9 mouse cellular contexts compared by ENCODE assay signal in the genomic region with DNA sequence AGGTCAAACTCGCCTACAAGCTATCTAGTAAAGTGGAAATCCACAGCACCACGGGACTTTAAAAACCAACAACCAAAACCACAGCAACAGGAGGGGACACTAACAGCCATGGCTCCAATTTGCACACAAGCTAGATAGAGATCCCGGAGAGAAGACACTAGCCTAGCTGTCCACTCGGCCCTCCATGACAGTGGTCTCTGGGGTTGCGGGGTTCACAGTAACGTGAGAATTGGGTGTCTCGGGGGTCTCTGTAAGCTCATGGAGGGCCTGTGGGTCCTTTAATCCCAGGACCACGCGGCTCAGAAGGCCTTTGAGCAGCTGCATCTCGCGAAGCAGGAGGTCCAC. TPM values are rescaled to one million over a fixed set of nuclear protein-coding genes. Genes with fewer than 3 reads are reported as not detected.
DNase-seq lines count a peak whose midpoint lies in the region; ATAC-seq lines count a peak whose summit lies in the region.
"Had no signal": no experiment of that assay in that cellular context is flagged by ENCODE, and none has a peak within 500 bp of the region (broad histone marks: within the 10 kb centered on the region; RNA-seq: fewer than 3 reads in every experiment).

No protein-coding gene starts in this region.

- H3K36me3 ChIP-seq in lung, embryonic 15.5 days = no peaks in the 10 kb centered on the region
- no peaks in the 10 kb centered on the region for H3K36me3 ChIP-seq in limb, embryonic 12.5 days

- H3K27me3 ChIP-seq in lung, embryonic 15.5 days = peaks cover 54% of the 10 kb centered on the region
- H3K27me3 ChIP-seq in limb, embryonic 12.5 days = peaks cover 64% of the 10 kb centered on the region

- no peaks in the 10 kb centered on the region for H3K9me3 ChIP-seq in lung, embryonic 15.5 days
- H3K9me3 ChIP-seq in limb, embryonic 12.5 days = no peaks in the 10 kb centered on the region

- H3K4me1 ChIP-seq in lung, embryonic 15.5 days = peaks cover 13% of the 10 kb centered on the region
- H3K4me1 ChIP-seq in limb, embryonic 12.5 days (replicated peaks) = peaks cover 15% of the 10 kb centered on the region

- WGBS in lung, embryonic 15.5 days = 20% methylated on average over 11 of the region's 11 CpGs
- 18% methylated on average over 11 of the region's 11 CpGs for WGBS in limb, embryonic 12.5 days

- peak overlapping the region; percentile 44 for H3K4me3 ChIP-seq in lung, embryonic 15.5 days
- H3K4me3 ChIP-seq in limb, embryonic 12.5 days (replicated peaks) = peak overlapping the region; percentile 57

- H3K27ac ChIP-seq in lung, embryonic 15.5 days = no peak overlapping the region
- no peak overlapping the region for H3K27ac ChIP-seq in limb, embryonic 12.5 days

- no peak for ATAC-seq in lung, embryonic 15.5 days (ENCODE audit: borderline replicate concordance, extremely low read depth, low FRiP score, low TSS enrichment)
- no peak for ATAC-seq in limb, embryonic 12.5 days (ENCODE audit: insufficient number of reproducible peaks, insufficient read depth, low FRiP score, low TSS enrichment, low read depth)
- no peak for ATAC-seq in frontal cortex, adult (ENCODE audit: low TSS enrichment)

- peak; percentile 42 for DNase-seq in cerebellum, adult 11-12 months
- DNase-seq in cerebellum, postnatal 4 days (ENCODE audit: low spot score in 2 of 2) = no peak
- no peak for DNase-seq in lung, adult 18-20 months
- DNase-seq in retina, postnatal 1 day = peak; percentile 41
- DNase-seq in left cerebral cortex, postnatal 14 days (ENCODE audit: low spot score in 2 of 2) = no peak

- peak overlapping the region; percentile 84 for H3K4me2 ChIP-seq in lung, embryonic 15.5 days
- H3K4me2 ChIP-seq in limb, embryonic 12.5 days = peak overlapping the region; percentile 98

- intact Hi-C loops in left cerebral cortex, postnatal 14 days (cut with DNase I) = no loop called here

- no peak overlapping the region for H3K9ac ChIP-seq in lung, embryonic 15.5 days
- H3K9ac ChIP-seq in limb, embryonic 12.5 days (replicated peaks) = peak overlapping the region; percentile 58

RNA-seq across cellular contexts. Expression of a gene that starts 5.7 kb away (rescaled TPM):
- not detected in 2 replicates for polyA plus RNA-seq in lung, embryonic 15.5 days (2015; fragmentation: Nextera tagmentation; extraction: Ambion mirVana)
- polyA plus RNA-seq in limb, embryonic 12.5 days (2016; fragmentation: Nextera tagmentation; extraction: Ambion mirVana) = not detected in 2 replicates
- under 1 TPM in 1 of 2 experiments, not detected in 1; 0.53 TPM for total RNA-seq in left cerebral cortex, postnatal 14 days (2021)

RNA-seq across cellular contexts. Expression of a gene that starts 20.3 kb away (rescaled TPM):
- polyA plus RNA-seq in lung, embryonic 15.5 days (2015; fragmentation: Nextera tagmentation; extraction: Ambion mirVana) = 0.14 TPM in 1 of 2 replicates, not detected in the other
- polyA plus RNA-seq in limb, embryonic 12.5 days (2016; fragmentation: Nextera tagmentation; extraction: Ambion mirVana) = not detected in 2 replicates
- total RNA-seq in left cerebral cortex, postnatal 14 days (2021) = not detected
- polyA plus RNA-seq: frontal cortex, adult 2 months had no signal

RNA-seq across cellular contexts. Expression of a gene that starts 21.7 kb away (rescaled TPM):
- polyA plus RNA-seq in lung, embryonic 15.5 days (2015; fragmentation: Nextera tagmentation; extraction: Ambion mirVana) = 34.1 and 37.0 TPM in 2 replicates
- 46.0 and 53.2 TPM in 2 replicates for polyA plus RNA-seq in limb, embryonic 12.5 days (2016; fragmentation: Nextera tagmentation; extraction: Ambion mirVana)
- total RNA-seq in left cerebral cortex, postnatal 14 days (2021) = 10 to 100 TPM; 14.3 to 15.9 TPM

RNA-seq across cellular contexts. Expression of a gene that starts 22.2 kb away (rescaled TPM):
- polyA plus RNA-seq in lung, embryonic 15.5 days (2015; fragmentation: Nextera tagmentation; extraction: Ambion mirVana) = 0.20 and 0.79 TPM in 2 replicates
- polyA plus RNA-seq in limb, embryonic 12.5 days (2016; fragmentation: Nextera tagmentation; extraction: Ambion mirVana) = 0.28 and 0.42 TPM in 2 replicates
- total RNA-seq in left cerebral cortex, postnatal 14 days (2021) = under 1 TPM in 1 of 2 experiments, not detected in 1; 0.57 TPM

RNA-seq across cellular contexts. Expression of a gene that starts 39.5 kb away (rescaled TPM):
- 9.1 and 10.1 TPM in 2 replicates for polyA plus RNA-seq in lung, embryonic 15.5 days (2015; fragmentation: Nextera tagmentation; extraction: Ambion mirVana)
- 8.4 and 9.3 TPM in 2 replicates for polyA plus RNA-seq in limb, embryonic 12.5 days (2016; fragmentation: Nextera tagmentation; extraction: Ambion mirVana)
- 10 to 100 TPM; 33.2 to 34.6 TPM for total RNA-seq in left cerebral cortex, postnatal 14 days (2021)

Comparison
In these comparisons a context has a peak if more than half of its experiments do, and no peak if none do; other contexts are left out.
1. DNase-seq: peak in cerebellum, adult 11-12 months (single experiment) and retina, postnatal 1 day (single experiment); none in cerebellum, postnatal 4 days (0 of 2), lung, adult 18-20 months (0 of 2) and left cerebral cortex, postnatal 14 days (0 of 2).